In genomic region chr2:52072065-52072490, GRCm38 (mm10) we compare ENCODE assay signal across 8 mouse cellular contexts. TPM values are rescaled to one million over a fixed set of nuclear protein-coding genes. Genes with fewer than 3 reads are reported as not detected.
DNase-seq lines count a peak whose midpoint lies in the region; ATAC-seq lines count a peak whose summit lies in the region.

No protein-coding gene starts in this region.

- no peaks in the 10 kb centered on the region for H3K27me3 ChIP-seq in heart, embryonic 10.5 days (ENCODE audit: insufficient read depth, poor library complexity, severe bottlenecking)
- H3K27me3 ChIP-seq in forebrain, embryonic 14.5 days (replicated peaks; ENCODE audit: control insufficient read depth, insufficient read depth, low read length), result no peaks in the 10 kb centered on the region
- no peaks in the 10 kb centered on the region for H3K27me3 ChIP-seq in limb, embryonic 15.5 days
- no peaks in the 10 kb centered on the region for H3K27me3 ChIP-seq in neural tube, embryonic 13.5 days

- DNase-seq in heart, embryonic 10.5 days (ENCODE audit: low spot score), result no peak
- no peak for DNase-seq in heart, postnatal 25 days (ENCODE audit: low spot score)
- peak; percentile 99 for DNase-seq in ES-CJ7 (ENCODE audit: low read depth, low spot score)
- DNase-seq in forebrain, embryonic 14.5 days (ENCODE audit: low spot score), result no peak
- no peak for DNase-seq in right cerebral cortex, postnatal 25 days
- DNase-seq in layer of hippocampus, postnatal 14 days (ENCODE audit: low spot score in 2 of 2), result no peak

- 3% methylated on average over 10 of the region's 10 CpGs for WGBS in heart, embryonic 10.5 days
- under 1% methylated on average over 10 of the region's 10 CpGs for WGBS in forebrain, embryonic 14.5 days
- 3% methylated on average over 10 of the region's 10 CpGs for WGBS in limb, embryonic 15.5 days
- 2% methylated on average over 10 of the region's 10 CpGs for WGBS in neural tube, embryonic 13.5 days

- intact Hi-C loops in heart, postnatal 25 days (cut with DNase I), result loop anchor here (2.0 to 10.0 kb wide), 3 partner anchors 99 to 1777 kb away; partner anchors contain the start of genes Arl5a, Mmadhc and Nmi

- peaks cover 9% of the 10 kb centered on the region; the same call in 1 of the 2 replicates for H3K4me1 ChIP-seq in heart, embryonic 10.5 days
- H3K4me1 ChIP-seq in forebrain, embryonic 14.5 days (ENCODE audit: control insufficient read depth, insufficient read depth, low read length), result peaks cover 7% of the 10 kb centered on the region; the same call in 1 of the 2 replicates
- peaks cover 11% of the 10 kb centered on the region; the same call in 1 of the 2 replicates for H3K4me1 ChIP-seq in limb, embryonic 15.5 days
- H3K4me1 ChIP-seq in neural tube, embryonic 13.5 days (replicated peaks), result peaks cover 19% of the 10 kb centered on the region

- ATAC-seq in forebrain, embryonic 14.5 days, result peak; percentile 41
- ATAC-seq in limb, embryonic 15.5 days (ENCODE audit: insufficient number of reproducible peaks, low FRiP score, low TSS enrichment, low read depth), result no peak
- peak; percentile 12 for ATAC-seq in neural tube, embryonic 13.5 days (ENCODE audit: low read depth)

- H3K9me3 ChIP-seq in heart, embryonic 10.5 days, result no peaks in the 10 kb centered on the region
- no peaks in the 10 kb centered on the region for H3K9me3 ChIP-seq in forebrain, embryonic 14.5 days (replicated peaks; ENCODE audit: control insufficient read depth, low read length)
- no peaks in the 10 kb centered on the region for H3K9me3 ChIP-seq in limb, embryonic 15.5 days
- H3K9me3 ChIP-seq in neural tube, embryonic 13.5 days, result no peaks in the 10 kb centered on the region

- peak overlapping the region; percentile 87 for H3K4me3 ChIP-seq in heart, embryonic 10.5 days
- H3K4me3 ChIP-seq in forebrain, embryonic 14.5 days (ENCODE audit: low read depth, low read length), result peak overlapping the region; percentile 95
- H3K4me3 ChIP-seq in limb, embryonic 15.5 days, result peak overlapping the region; percentile 99
- peak overlapping the region; percentile 97 for H3K4me3 ChIP-seq in neural tube, embryonic 13.5 days

- H3K27ac ChIP-seq in heart, embryonic 10.5 days, result peak overlapping the region; percentile 95
- peak overlapping the region; percentile 65 for H3K27ac ChIP-seq in forebrain, embryonic 14.5 days (ENCODE audit: low read depth, low read length)
- peak overlapping the region; percentile 88; the same call in 1 of the 2 replicates for H3K27ac ChIP-seq in limb, embryonic 15.5 days
- H3K27ac ChIP-seq in neural tube, embryonic 13.5 days (replicated peaks), result peak overlapping the region; percentile 78

- H3K9ac ChIP-seq in forebrain, embryonic 14.5 days (ENCODE audit: low read length), result peak overlapping the region; percentile 93
- no peak overlapping the region for H3K9ac ChIP-seq in limb, embryonic 15.5 days
- H3K9ac ChIP-seq in neural tube, embryonic 13.5 days, result peak overlapping the region; percentile 89

- H3K36me3 ChIP-seq in heart, embryonic 10.5 days, result peaks cover 27% of the 10 kb centered on the region
- H3K36me3 ChIP-seq in forebrain, embryonic 14.5 days (ENCODE audit: control insufficient read depth, insufficient read depth, low read length), result peaks cover 7% of the 10 kb centered on the region; the same call in 1 of the 2 replicates
- H3K36me3 ChIP-seq in limb, embryonic 15.5 days, result peaks cover 5% of the 10 kb centered on the region
- H3K36me3 ChIP-seq in neural tube, embryonic 13.5 days, result peaks cover 17% of the 10 kb centered on the region

- H3K4me2 ChIP-seq in forebrain, embryonic 14.5 days (ENCODE audit: low read length), result peak overlapping the region; percentile 67
- H3K4me2 ChIP-seq in limb, embryonic 15.5 days, result peak overlapping the region; percentile 53
- peak overlapping the region; percentile 61 for H3K4me2 ChIP-seq in neural tube, embryonic 13.5 days

RNA-seq across cellular contexts. Expression of gene Rif1, which starts 0.6 kb away (rescaled TPM):
- 24.4 and 32.4 TPM in 2 replicates for polyA plus RNA-seq in heart, embryonic 10.5 days (2016; fragmentation: Nextera tagmentation; extraction: Ambion mirVana)
- total RNA-seq in heart, postnatal 25 days (2021), result 10 to 100 TPM; 19.2 to 21.7 TPM
- polyA plus RNA-seq in forebrain, embryonic 14.5 days (2014; fragmentation: Nextera tagmentation; extraction: Ambion mirVana), result 20.1 and 25.0 TPM in 2 replicates
- polyA plus RNA-seq in limb, embryonic 15.5 days (2015; fragmentation: Nextera tagmentation; extraction: Ambion mirVana), result 21.8 and 29.9 TPM in 2 replicates
- 19.8 and 20.2 TPM in 2 replicates for polyA plus RNA-seq in neural tube, embryonic 13.5 days (2015; fragmentation: Nextera tagmentation; extraction: Ambion mirVana)
- 10 to 100 TPM; 20.8 to 24.3 TPM for total RNA-seq in layer of hippocampus, postnatal 14 days (2021)

RNA-seq across cellular contexts. Expression of gene Tnfaip6, which starts 34.3 kb away (rescaled TPM):
- 4.5 and 6.7 TPM in 2 replicates for polyA plus RNA-seq in heart, embryonic 10.5 days (2016; fragmentation: Nextera tagmentation; extraction: Ambion mirVana)
- under 1 TPM; 0.75 to 0.98 TPM for total RNA-seq in heart, postnatal 25 days (2021)
- polyA plus RNA-seq in forebrain, embryonic 14.5 days (2014; fragmentation: Nextera tagmentation; extraction: Ambion mirVana), result 5.6 and 6.5 TPM in 2 replicates
- 46.7 and 52.5 TPM in 2 replicates for polyA plus RNA-seq in limb, embryonic 15.5 days (2015; fragmentation: Nextera tagmentation; extraction: Ambion mirVana)
- polyA plus RNA-seq in neural tube, embryonic 13.5 days (2015; fragmentation: Nextera tagmentation; extraction: Ambion mirVana), result 7.4 and 12.2 TPM in 2 replicates
- total RNA-seq in layer of hippocampus, postnatal 14 days (2021), result 1 to 10 TPM in 1 of 2 experiments, under 1 TPM in 1; 0.99 to 1.2 TPM
